Mouse (Mus musculus): ENCODE data around the gene Hist1h2bq.
"Not testable (repeated sequence)": the region's sequence is repeated elsewhere in the genome, so short reads cannot be mapped to it uniquely, and the experiment has no call there.

Hist1h2bq gene

GRCm38 (mm10) chr13:21789925-21790324, 20.1 kb downstream of the Hist1h2bq start:
- no peak for DNase-seq (ENCODE audit: low spot score in 2 of 2)

GRCm38 (mm10) chr13:21787760-21788593, 22.0 kb downstream of the Hist1h2bq start:
- no peak for DNase-seq (ENCODE audit: low spot score in 2 of 2)

GRCm38 (mm10) chr13:21786899-21787629, 22.9 kb downstream of the Hist1h2bq start, which contains the start of the genes Hist1h2an and Hist1h2bp:
Gene Hist1h2an, minus strand, starts transcription at chr13:21787218.
Gene Hist1h2bp, plus strand, starts transcription at chr13:21787461.
- peak; percentile 92 to 95 for DNase-seq (ENCODE audit: low spot score in 2 of 2)

- DNase-seq (ENCODE audit: low spot score in 2 of 2), result no peak
Measured at GRCm38 (mm10) chr13:21786189-21786898, 23.7 kb downstream of the Hist1h2bq start.

- DNase-seq (ENCODE audit: low spot score in 2 of 2), result no peak
Measured at GRCm38 (mm10) chr13:21784311-21784710, 25.7 kb downstream of the Hist1h2bq start.

- DNase-seq (ENCODE audit: low spot score in 2 of 2), result no peak
Measured at GRCm38 (mm10) chr13:21783734-21784161, 26.2 kb downstream of the Hist1h2bq start.

- peak; percentile 65 to 83 for DNase-seq (ENCODE audit: low spot score in 2 of 2)
Measured at GRCm38 (mm10) chr13:21783255-21783617, 26.8 kb downstream of the Hist1h2bq start, which contains the start of gene Hist1h3i. Gene Hist1h3i, minus strand, starts transcription at chr13:21783370.

- not testable (repeated sequence) for DNase-seq (ENCODE audit: low spot score in 2 of 2)
Measured at GRCm38 (mm10) chr13:21782361-21783254, 27.4 kb downstream of the Hist1h2bq start.

GRCm38 (mm10) chr13:21781639-21782038, 28.4 kb downstream of the Hist1h2bq start:
- DNase-seq (ENCODE audit: low spot score in 2 of 2), result no peak

GRCm38 (mm10) chr13:21781021-21781555, 28.9 kb downstream of the Hist1h2bq start:
- DNase-seq (ENCODE audit: low spot score in 2 of 2), result no peak

GRCm38 (mm10) chr13:21779767-21780731, 29.9 kb downstream of the Hist1h2bq start, which contains the start of gene Hist1h1b:
Gene Hist1h1b, minus strand, starts transcription at chr13:21780625.
- peak; percentile 48 to 51 for DNase-seq (ENCODE audit: low spot score in 2 of 2)

GRCm38 (mm10) chr13:21778814-21779766, 30.9 kb downstream of the Hist1h2bq start:
- DNase-seq (ENCODE audit: low spot score in 2 of 2), result peak; percentile 80 to 89
